Mouse (Mus musculus): Measurements from ENCODE around the gene C4b. TPM values are rescaled to one million over a fixed set of nuclear protein-coding genes. Genes with fewer than 3 reads are reported as not detected.
"Not testable (repeated sequence)": the region's sequence is repeated elsewhere in the genome, so short reads cannot be mapped to it uniquely, and the experiment has no call there.

The C4b gene
- polyA plus RNA-seq (2014; fragmentation: Nextera tagmentation; extraction: Ambion mirVana): 0.13 and 0.23 TPM in 2 replicates

DNA sequence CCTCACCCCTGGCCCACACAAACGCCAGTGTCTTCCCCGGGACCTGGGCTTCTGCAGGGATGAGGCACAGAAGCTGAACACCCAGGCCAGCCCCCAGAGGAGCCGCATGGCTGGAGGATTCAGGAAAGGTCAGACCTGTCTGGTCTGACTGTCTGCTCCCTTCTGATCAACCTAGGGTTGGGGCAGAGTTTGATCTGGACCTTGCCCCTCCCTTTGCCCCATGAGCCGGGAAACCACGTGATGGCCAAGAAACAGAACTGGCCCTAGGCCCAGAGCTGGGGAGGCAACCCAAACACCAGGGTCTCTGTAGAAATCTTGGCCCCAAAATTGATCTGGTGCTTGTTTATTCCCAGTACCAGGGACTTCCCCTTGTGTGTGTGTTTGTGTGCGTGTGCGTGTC is at the start of gene C4b:
Gene C4b (minus strand): TSS at position 164 of the 400 bp plus-strand sequence.
- DNase-seq (ENCODE audit: low spot score): no peak
- H3K36me3 ChIP-seq (ENCODE audit: control insufficient read depth, insufficient read depth, low read length): no peaks in the 10 kb centered on the region
- no peak within 1 kb of the TSS for H3K4me3 ChIP-seq (ENCODE audit: low read depth, low read length)
- no peak within 1 kb of the TSS for H3K27ac ChIP-seq (ENCODE audit: low read depth, low read length)
- no peaks in the 10 kb centered on the region for H3K4me1 ChIP-seq (replicated peaks; ENCODE audit: control insufficient read depth, insufficient read depth, low read length)
- no peak within 1 kb of the TSS for H3K4me2 ChIP-seq
- H3K9ac ChIP-seq (ENCODE audit: low read depth, low read length): no peak within 1 kb of the TSS
- no peak for ATAC-seq (replicated peaks; ENCODE audit: low FRiP score)
- no peaks in the 10 kb centered on the region for H3K9me3 ChIP-seq (ENCODE audit: control insufficient read depth, low read length)
- H3K27me3 ChIP-seq (replicated peaks; ENCODE audit: control insufficient read depth, insufficient read depth, low read length): no peaks in the 10 kb centered on the region; the same call in 1 of the 2 replicates
- 81% methylated on average over 7 of the region's 7 CpGs for WGBS

DNA sequence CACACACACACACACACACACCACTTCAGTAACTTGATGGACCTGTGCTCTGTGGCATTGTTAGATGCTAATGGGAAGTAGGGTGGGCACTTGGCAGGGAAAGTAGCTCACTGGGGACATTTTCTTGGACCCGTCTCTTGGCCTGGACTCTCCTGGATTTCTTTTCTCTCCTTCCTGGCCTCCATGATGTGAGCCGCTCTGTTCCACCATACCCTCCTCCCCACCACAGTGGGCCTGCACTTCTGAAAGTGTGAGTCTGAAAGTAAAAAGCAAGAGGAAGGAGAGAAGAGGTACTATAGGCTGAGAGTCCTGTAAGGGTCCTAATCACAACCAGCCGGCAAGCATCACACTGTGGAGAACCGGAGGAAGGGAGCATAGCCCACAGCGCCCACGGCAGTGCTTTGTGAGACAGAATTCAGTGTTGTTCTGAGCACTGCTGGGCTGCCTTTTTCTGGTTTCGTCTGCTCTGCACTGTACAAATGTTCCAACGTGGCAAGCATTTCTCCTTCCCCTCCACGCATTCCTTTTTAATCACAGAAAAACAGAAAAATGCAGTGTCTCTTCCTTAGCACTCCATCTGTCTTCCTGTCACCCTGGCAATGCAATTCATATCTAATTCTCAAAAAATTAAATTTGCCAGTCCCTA is 34.1 kb upstream of the C4b start:
- Histone ChIP-seq H3K4me1 (replicated peaks; ENCODE audit: control insufficient read depth, insufficient read depth, low read length) (no peaks in the 10 kb centered on the region), H3K27me3 (replicated peaks; ENCODE audit: control insufficient read depth, insufficient read depth, low read length) (no peaks in the 10 kb centered on the region), H3K9ac (ENCODE audit: low read depth, low read length) (no peak overlapping the region), H3K36me3 (ENCODE audit: control insufficient read depth, insufficient read depth, low read length) (no peaks in the 10 kb centered on the region), H3K4me2 (no peak overlapping the region), H3K9me3 (ENCODE audit: control insufficient read depth, low read length) (0 out of 2 replicates have a peak, but pooled peaks cover 3% of the 10 kb centered on the region), H3K4me3 (ENCODE audit: low read depth, low read length) (no peak overlapping the region), H3K27ac (ENCODE audit: low read depth, low read length) (no peak overlapping the region)
- DNase-seq (ENCODE audit: low spot score): no peak
- no peak for ATAC-seq (replicated peaks; ENCODE audit: low FRiP score)
- WGBS: 73% methylated on average over 9 of the region's 9 CpGs

DNA sequence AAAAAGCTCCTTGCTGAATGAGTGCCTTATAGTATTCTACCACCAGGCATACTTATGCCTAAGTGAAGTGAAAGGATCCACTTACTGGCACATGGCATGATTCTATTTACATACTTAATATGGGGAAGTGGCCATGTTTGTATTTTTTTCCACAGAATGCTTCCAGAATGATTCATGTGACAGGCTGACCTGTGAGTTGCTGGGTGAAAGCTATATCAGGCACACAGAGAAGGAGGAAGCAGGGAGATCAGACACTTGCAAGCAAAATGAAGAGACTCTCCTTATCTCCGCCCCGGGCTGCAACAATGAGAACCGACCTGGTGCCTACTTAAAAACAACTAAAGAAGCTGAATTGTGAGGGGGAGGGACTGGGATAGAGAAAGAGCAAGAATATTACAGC is 17.8 kb upstream of the C4b start:
- Histone ChIP-seq H3K9ac (ENCODE audit: low read depth, low read length) (no peak overlapping the region), H3K27ac (ENCODE audit: low read depth, low read length) (no peak overlapping the region), H3K4me3 (ENCODE audit: low read depth, low read length) (no peak overlapping the region), H3K9me3 (ENCODE audit: control insufficient read depth, low read length) (no peaks in the 10 kb centered on the region), H3K27me3 (replicated peaks; ENCODE audit: control insufficient read depth, insufficient read depth, low read length) (no peaks in the 10 kb centered on the region), H3K4me2 (no peak overlapping the region), H3K4me1 (replicated peaks; ENCODE audit: control insufficient read depth, insufficient read depth, low read length) (no peaks in the 10 kb centered on the region), H3K36me3 (ENCODE audit: control insufficient read depth, insufficient read depth, low read length) (no peaks in the 10 kb centered on the region)
- no peak for DNase-seq (ENCODE audit: low spot score)
- no peak for ATAC-seq (replicated peaks; ENCODE audit: low FRiP score)
- 72% methylated on average over 3 of the region's 3 CpGs for WGBS

DNA sequence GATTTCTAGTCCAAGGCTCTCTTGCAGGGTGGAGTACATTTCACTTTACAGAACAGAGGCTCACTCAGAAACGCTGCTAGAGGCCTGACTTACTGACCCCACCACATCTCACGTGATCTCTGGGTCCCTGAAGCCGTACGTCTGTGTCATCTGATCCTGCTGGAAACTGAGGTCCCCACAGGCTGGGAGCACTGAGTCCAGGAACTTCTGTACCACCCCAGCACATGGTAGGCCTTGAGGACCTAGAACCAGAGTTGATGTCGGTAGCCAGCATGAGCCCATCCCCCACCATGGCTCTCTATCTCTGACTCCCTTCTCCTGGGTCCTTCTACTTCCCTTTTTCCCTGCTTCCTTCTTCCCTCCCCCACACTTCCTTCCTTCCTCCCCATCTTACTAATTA is 2.8 kb upstream of the C4b start:
- Histone ChIP-seq H3K27ac (ENCODE audit: low read depth, low read length) (no peak overlapping the region), H3K4me2 (no peak overlapping the region), H3K9me3 (ENCODE audit: control insufficient read depth, low read length) (0 out of 2 replicates have a peak, but pooled peaks cover 2% of the 10 kb centered on the region), H3K4me3 (ENCODE audit: low read depth, low read length) (no peak overlapping the region), H3K27me3 (replicated peaks; ENCODE audit: control insufficient read depth, insufficient read depth, low read length) (no peaks in the 10 kb centered on the region), H3K4me1 (replicated peaks; ENCODE audit: control insufficient read depth, insufficient read depth, low read length) (no peaks in the 10 kb centered on the region), H3K9ac (ENCODE audit: low read depth, low read length) (no peak overlapping the region), H3K36me3 (ENCODE audit: control insufficient read depth, insufficient read depth, low read length) (no peaks in the 10 kb centered on the region)
- 63% methylated on average over 5 of the region's 5 CpGs for WGBS
- ATAC-seq (replicated peaks; ENCODE audit: low FRiP score): no peak
- no peak for DNase-seq (ENCODE audit: low spot score)

DNA sequence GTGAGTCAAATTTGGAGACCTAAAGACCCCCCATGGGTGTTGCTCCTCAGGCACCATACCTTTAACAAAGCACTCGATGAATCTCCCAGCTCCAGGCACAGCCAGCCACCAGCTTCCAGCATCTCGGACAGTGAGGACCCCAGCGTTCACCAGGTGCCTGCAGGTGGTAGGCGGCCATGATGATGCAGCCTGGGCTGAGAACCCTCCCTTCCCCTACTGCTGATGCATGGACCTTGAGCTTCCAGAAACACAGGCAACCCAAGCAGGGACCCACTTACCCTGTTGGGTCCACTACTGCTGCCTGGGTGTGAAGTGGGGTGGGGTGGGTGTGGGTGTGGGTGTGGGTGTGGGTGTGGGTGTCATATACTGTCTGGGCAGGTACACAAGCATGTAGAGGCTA is 1.5 kb upstream of the C4b start:
- not testable (repeated sequence) for H3K9ac ChIP-seq (ENCODE audit: low read depth, low read length); DNase-seq (ENCODE audit: low spot score); H3K4me1 ChIP-seq (replicated peaks; ENCODE audit: control insufficient read depth, insufficient read depth, low read length); H3K27ac ChIP-seq (ENCODE audit: low read depth, low read length); H3K4me3 ChIP-seq (ENCODE audit: low read depth, low read length); H3K9me3 ChIP-seq (ENCODE audit: control insufficient read depth, low read length); H3K4me2 ChIP-seq; H3K36me3 ChIP-seq (ENCODE audit: control insufficient read depth, insufficient read depth, low read length); H3K27me3 ChIP-seq (replicated peaks; ENCODE audit: control insufficient read depth, insufficient read depth, low read length); ATAC-seq (replicated peaks; ENCODE audit: low FRiP score)
- 90% methylated on average over 4 of the region's 4 CpGs for WGBS

DNA sequence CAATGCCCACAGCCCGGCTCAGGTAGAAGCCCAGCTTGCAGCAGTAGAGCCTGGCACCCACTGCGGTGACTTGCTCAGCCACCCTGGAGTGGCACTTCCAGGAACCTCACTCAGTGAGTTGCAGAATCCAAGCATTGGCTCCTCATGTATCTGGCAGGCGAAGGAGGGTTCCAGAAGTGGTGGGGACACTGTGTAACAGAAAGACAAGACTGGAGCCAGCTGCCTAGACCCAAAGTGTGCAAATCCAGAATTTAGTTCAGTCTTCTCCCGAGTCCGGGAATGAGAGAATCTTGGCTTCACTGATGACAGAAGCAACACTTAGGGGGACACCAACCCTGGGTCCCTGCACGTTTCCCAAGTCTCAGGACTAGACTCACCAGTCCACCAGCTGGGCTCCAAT is 929 bp upstream of the C4b start:
- not testable (repeated sequence) for DNase-seq (ENCODE audit: low spot score); H3K27ac ChIP-seq (ENCODE audit: low read depth, low read length); H3K4me1 ChIP-seq (replicated peaks; ENCODE audit: control insufficient read depth, insufficient read depth, low read length); H3K9me3 ChIP-seq (ENCODE audit: control insufficient read depth, low read length); H3K36me3 ChIP-seq (ENCODE audit: control insufficient read depth, insufficient read depth, low read length); H3K4me3 ChIP-seq (ENCODE audit: low read depth, low read length); H3K27me3 ChIP-seq (replicated peaks; ENCODE audit: control insufficient read depth, insufficient read depth, low read length); ATAC-seq (replicated peaks; ENCODE audit: low FRiP score); H3K4me2 ChIP-seq; H3K9ac ChIP-seq (ENCODE audit: low read depth, low read length)
- WGBS: 83% methylated on average over 6 of the region's 6 CpGs

DNA sequence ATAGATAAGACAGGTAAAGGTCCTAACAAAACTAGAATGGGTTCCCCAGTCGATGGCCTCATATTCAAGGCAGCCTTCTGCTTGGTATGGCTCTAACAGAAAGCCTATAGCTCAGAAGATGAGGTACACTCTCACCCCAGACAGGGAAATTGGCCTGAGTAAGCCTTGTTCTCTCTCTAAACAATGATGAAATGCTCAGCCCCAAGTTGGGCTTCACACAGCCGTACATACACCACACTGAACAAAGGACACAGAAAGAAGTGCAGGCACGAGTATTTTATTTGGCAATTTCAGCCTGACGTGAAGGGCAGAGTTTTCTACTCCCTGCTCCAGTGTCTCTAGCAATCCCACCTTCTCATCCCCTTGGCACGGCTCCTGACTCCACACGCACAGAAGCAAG is 524 bp upstream of the C4b start:
- no peaks in the 10 kb centered on the region for H3K4me1 ChIP-seq (replicated peaks; ENCODE audit: control insufficient read depth, insufficient read depth, low read length)
- H3K9ac ChIP-seq (ENCODE audit: low read depth, low read length): no peak overlapping the region
- no peak for DNase-seq (ENCODE audit: low spot score)
- no peaks in the 10 kb centered on the region for H3K36me3 ChIP-seq (ENCODE audit: control insufficient read depth, insufficient read depth, low read length)
- no peaks in the 10 kb centered on the region for H3K9me3 ChIP-seq (ENCODE audit: control insufficient read depth, low read length)
- no peak for ATAC-seq (replicated peaks; ENCODE audit: low FRiP score)
- H3K4me2 ChIP-seq: no peak overlapping the region
- no peak overlapping the region for H3K4me3 ChIP-seq (ENCODE audit: low read depth, low read length)
- no peak overlapping the region for H3K27ac ChIP-seq (ENCODE audit: low read depth, low read length)
- WGBS: 68% methylated on average over 6 of the region's 6 CpGs
- no peaks in the 10 kb centered on the region; the same call in 1 of the 2 replicates for H3K27me3 ChIP-seq (replicated peaks; ENCODE audit: control insufficient read depth, insufficient read depth, low read length)

DNA sequence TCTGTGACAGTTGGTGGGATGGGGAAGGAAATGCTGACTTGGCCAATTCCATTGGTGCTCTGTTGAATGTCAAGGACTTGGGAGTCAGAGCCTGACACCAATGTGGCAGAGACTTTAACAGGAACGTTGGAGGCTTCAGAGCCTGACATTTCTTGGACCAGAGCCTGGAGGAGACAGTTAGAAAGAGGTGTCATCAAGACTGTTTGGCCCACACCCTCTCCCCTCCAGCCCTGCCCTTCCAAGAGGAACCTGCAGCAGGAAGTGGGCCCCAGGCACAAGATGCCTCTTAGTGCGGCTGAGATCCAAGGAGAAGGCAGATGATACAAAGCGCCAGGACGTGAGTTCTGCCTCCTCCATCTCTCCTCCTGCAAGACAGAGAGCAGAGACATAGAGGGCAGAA is 3.4 kb downstream of the C4b start:
- H3K27ac ChIP-seq (ENCODE audit: low read depth, low read length): no peak overlapping the region
- H3K27me3 ChIP-seq (replicated peaks; ENCODE audit: control insufficient read depth, insufficient read depth, low read length): no peaks in the 10 kb centered on the region; the same call in 1 of the 2 replicates
- H3K9ac ChIP-seq (ENCODE audit: low read depth, low read length): no peak overlapping the region
- no peaks in the 10 kb centered on the region for H3K9me3 ChIP-seq (ENCODE audit: control insufficient read depth, low read length)
- DNase-seq (ENCODE audit: low spot score) (no peak), ATAC-seq (replicated peaks; ENCODE audit: low FRiP score) (no peak)
- H3K4me1 ChIP-seq (replicated peaks; ENCODE audit: control insufficient read depth, insufficient read depth, low read length): no peaks in the 10 kb centered on the region
- H3K36me3 ChIP-seq (ENCODE audit: control insufficient read depth, insufficient read depth, low read length): no peaks in the 10 kb centered on the region
- 41% methylated on average over 4 of the region's 4 CpGs for WGBS
- no peak overlapping the region for H3K4me2 ChIP-seq
- no peak overlapping the region for H3K4me3 ChIP-seq (ENCODE audit: low read depth, low read length)

DNA sequence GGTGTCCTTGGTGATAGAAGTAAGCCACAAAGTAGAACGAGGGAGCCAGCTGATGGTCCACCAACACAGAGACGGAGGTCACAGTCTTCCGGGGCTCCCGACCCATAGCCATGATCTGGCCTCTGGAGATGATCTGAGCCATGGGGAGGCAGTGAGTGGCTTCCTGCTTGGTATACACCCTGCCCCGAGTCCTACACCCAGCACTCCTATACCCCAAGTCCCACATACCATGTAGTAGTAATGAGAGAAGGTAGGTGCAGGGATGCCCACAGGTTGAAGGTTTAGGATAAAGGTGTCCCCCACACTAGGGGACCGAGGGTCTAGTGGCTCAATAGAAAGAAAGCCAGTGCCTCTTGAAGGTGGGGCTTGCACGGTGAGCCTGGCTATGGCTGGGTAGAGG is 4.0 kb downstream of the C4b start:
- not testable (repeated sequence) for H3K27me3 ChIP-seq (replicated peaks; ENCODE audit: control insufficient read depth, insufficient read depth, low read length); H3K36me3 ChIP-seq (ENCODE audit: control insufficient read depth, insufficient read depth, low read length); H3K4me3 ChIP-seq (ENCODE audit: low read depth, low read length); H3K9ac ChIP-seq (ENCODE audit: low read depth, low read length); H3K9me3 ChIP-seq (ENCODE audit: control insufficient read depth, low read length); H3K27ac ChIP-seq (ENCODE audit: low read depth, low read length); H3K4me2 ChIP-seq; H3K4me1 ChIP-seq (replicated peaks; ENCODE audit: control insufficient read depth, insufficient read depth, low read length); ATAC-seq (replicated peaks; ENCODE audit: low FRiP score); DNase-seq (ENCODE audit: low spot score)
- WGBS: 81% methylated on average over 7 of the region's 7 CpGs
